Mouse (Mus musculus): ENCODE results near the gene Rpn2.

DNA sequence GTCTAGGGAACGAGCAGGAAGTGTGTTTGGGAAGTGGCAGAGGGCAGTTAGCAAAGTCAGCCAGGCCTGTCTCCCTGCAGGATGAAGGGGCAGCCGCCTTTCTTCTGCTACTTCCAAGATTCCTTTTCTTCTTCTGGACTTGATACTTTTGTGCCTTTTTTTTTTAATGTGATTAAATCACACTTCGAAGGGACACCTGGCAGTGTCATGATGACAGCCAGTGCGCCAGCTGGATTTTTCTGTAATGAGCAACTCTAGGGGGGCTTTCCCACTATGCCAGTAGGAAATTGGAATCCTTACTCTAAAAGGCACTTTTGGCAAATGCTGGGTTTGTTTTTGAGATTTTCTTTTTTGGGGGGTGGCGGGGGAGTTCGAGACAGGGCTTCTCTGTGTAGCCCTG, 36.7 kb downstream of the Rpn2 start:
- TF ChIP-seq POLR2A (IDR thresholded peaks at IDR 0.05; ENCODE audit: low read depth, low read length) (no peak), CTCF (IDR thresholded peaks at IDR 0.05; ENCODE audit: extremely low read depth, insufficient read depth, insufficient read length, insufficient replicate concordance) (no peak)

All from spleen, adult 2 months (tissue).